Mouse (Mus musculus) heart, postnatal 10 days (tissue): ENCODE results near the gene Senp5. TPM values are rescaled to one million over a fixed set of nuclear protein-coding genes. Genes with fewer than 3 reads are reported as not detected.

ENCODE experiments used
- microRNA-seq, 2 experiments: library from miRNA; unstranded; fragments of <30 nt; microRNA quantifications; one replicate each; pipeline ENCODE4 v1.2.0; 2022
- total RNA-seq, 2 experiments: library from RNA; stranded (reverse); gene quantifications; 2 replicates each; pipeline ENCODE4 v1.2.3; 2021

Senp5 gene
- total RNA-seq, 2 experiments from 2014 or later = 18.1 to 18.4 TPM

Small RNAs within 50 kb of the gene (microRNA-seq; reads per million reads assigned to microRNA genes)
- gene Gm26269 = 0 reads per million in 2 experiments

Other genes with a start within 250 kb of the Senp5 start
- under 1 TPM in 1 of 2 experiments, not detected in 1; 0.05 TPM for gene Meltf, start 124.5 kb downstream of the Senp5 start, total RNA-seq
- gene Pigz, start 69.4 kb downstream of the Senp5 start, total RNA-seq = 1 to 10 TPM; 1.7 to 2.0 TPM
- gene 0610012G03Rik, start 54.8 kb downstream of the Senp5 start, total RNA-seq = 10 to 100 TPM; 73.1 to 74.1 TPM
- 10 to 100 TPM; 22.4 to 29.3 TPM for gene Ncbp2, start 54.8 kb downstream of the Senp5 start, total RNA-seq
- gene Pak2, start 76.1 kb upstream of the Senp5 start, total RNA-seq = 10 to 100 TPM; 42.4 to 42.5 TPM
- gene Pigx, start 96.5 kb upstream of the Senp5 start, total RNA-seq = 10 to 100 TPM; 23.9 to 26.6 TPM
- gene Cep19, start 96.5 kb upstream of the Senp5 start, total RNA-seq = 10 to 100 TPM in 1 of 2 experiments, 1 to 10 TPM in 1; 9.6 to 10.6 TPM
- gene Nrros, start 162.3 kb upstream of the Senp5 start, total RNA-seq = 1 to 10 TPM; 5.7 to 6.8 TPM
- gene Bex6, start 176.5 kb upstream of the Senp5 start, total RNA-seq = not detected
- 10 to 100 TPM; 15.5 to 16.3 TPM for gene Fbxo45, start 243.9 kb upstream of the Senp5 start, total RNA-seq
- gene Wdr53, start 243.9 kb upstream of the Senp5 start, total RNA-seq = 1 to 10 TPM; 6.8 to 6.9 TPM